Mouse (Mus musculus) embryonic fibroblast, embryonic 13.5 days (primary cell): ENCODE measurements at regions not wholly inside any gene's neighbourhood (a gene's known extent, or its start where the extent isn't known, plus 50 kb on each side); places are given as distances from the start of the nearest gene placed in this dataset.

Source experiments
- H3K27ac ChIP-seq: 2 replicates; pipeline ENCODE4 v1.5.1; 2012; ENCODE audit warnings: low read length, control low read depth, inconsistent platforms; ENCODE audit not compliant: insufficient read depth
- H3K4me1 ChIP-seq: 2 replicates; pipeline ENCODE4 v1.6.1; 2011; ENCODE audit warnings: low read length; ENCODE audit not compliant: control insufficient read depth, insufficient read depth
- H3K4me3 ChIP-seq: 2 replicates; pipeline ENCODE4 v1.5.1; 2011; ENCODE audit warnings: mild to moderate bottlenecking, control low read depth, low read length; ENCODE audit not compliant: insufficient read depth
- CTCF ChIP-seq: IDR thresholded peaks from 2 replicates; pipeline ENCODE4 v1.5.1; 2011; ENCODE audit warnings: mild to moderate bottlenecking, control low read depth, low read length, moderate library complexity, borderline replicate concordance; ENCODE audit not compliant: insufficient read depth
- POLR2A ChIP-seq: IDR thresholded peaks from 2 replicates; pipeline ENCODE4 v1.6.1; 2011; ENCODE audit warnings: low read depth, mild to moderate bottlenecking, control low read depth, low read length, moderate library complexity

DNA sequence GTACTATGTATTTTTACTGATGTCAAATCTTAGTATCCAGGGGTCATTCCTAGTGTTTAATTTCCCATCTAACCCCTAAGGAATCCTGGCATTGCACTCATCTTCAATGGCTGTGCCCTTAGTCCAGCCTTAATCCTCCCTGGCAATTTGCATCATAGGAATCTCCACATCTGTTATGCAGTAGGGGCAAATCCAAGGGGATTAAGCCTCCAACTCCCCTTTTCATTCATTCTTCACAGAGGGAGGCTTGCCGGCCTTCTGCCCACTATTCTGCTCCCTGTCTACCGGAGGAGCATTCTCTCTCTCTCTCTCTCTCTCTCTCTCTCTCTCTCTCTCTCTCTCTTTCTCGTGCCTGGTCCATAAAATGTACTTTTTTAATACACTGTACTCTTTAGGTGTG lies 338.0 kb upstream of the Vrk2 start:
- H3K27ac ChIP-seq, result no peak overlapping the region
- H3K4me1 ChIP-seq, result no peaks in the 10 kb centered on the region
- no peak for TF ChIP-seq POLR2A
- no peak for TF ChIP-seq CTCF
- no peak overlapping the region for H3K4me3 ChIP-seq

DNA sequence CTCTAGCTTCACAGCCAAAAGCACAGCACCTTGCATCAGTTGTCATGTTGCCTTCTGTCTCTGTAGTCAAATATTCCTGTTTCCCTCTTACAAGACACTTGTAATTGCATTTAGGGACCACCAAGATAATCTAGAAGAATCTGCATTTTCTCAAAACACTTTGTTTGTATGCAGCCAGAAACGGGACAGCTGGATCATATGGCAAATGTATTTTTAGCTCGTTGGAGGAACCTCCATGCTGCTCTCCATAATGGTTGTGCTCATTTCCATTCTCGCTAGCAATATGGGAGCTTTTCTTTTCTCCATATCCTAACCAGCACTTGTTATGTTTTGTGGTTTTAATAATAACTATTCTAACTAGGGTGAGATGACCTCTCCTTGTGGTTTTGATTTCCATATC lies 313.3 kb upstream of the Vrk2 start:
- Histone ChIP-seq H3K4me3 (no peak overlapping the region), H3K4me1 (no peaks in the 10 kb centered on the region), H3K27ac (no peak overlapping the region)
- TF ChIP-seq CTCF (no peak), POLR2A (no peak)

DNA sequence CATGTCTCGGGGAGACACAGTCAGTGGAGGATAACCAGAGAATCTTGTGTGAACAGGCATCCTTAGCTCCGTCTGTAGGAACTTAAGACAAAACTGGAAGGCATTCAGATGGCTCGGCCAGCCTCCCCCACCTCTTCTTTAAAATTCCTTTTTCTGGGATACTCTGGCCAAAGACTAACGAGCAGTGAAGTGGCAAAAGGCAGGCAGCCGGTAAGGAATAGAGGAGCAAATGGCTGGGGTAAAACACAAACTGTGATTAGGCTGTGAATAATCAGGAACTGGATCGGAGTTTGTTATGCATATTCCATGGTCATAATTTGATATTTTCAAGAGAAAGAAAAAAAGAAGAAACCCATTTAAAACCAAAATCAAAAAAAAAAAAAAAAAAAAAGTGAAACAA lies 287.8 kb upstream of the Vrk2 start:
- no peak for TF ChIP-seq CTCF
- TF ChIP-seq POLR2A, result no peak
- Histone ChIP-seq H3K4me1 (no peaks in the 10 kb centered on the region), H3K4me3 (no peak overlapping the region), H3K27ac (no peak overlapping the region)
